Mouse (Mus musculus) spleen, adult 12 weeks (tissue): ENCODE measurements around the gene Syne2.

ENCODE experiments used
- DNase-seq: peaks from one replicate; pipeline ENCODE4 v3.0.0; 2022; ENCODE audit warnings: low spot score

Syne2 gene

DNA sequence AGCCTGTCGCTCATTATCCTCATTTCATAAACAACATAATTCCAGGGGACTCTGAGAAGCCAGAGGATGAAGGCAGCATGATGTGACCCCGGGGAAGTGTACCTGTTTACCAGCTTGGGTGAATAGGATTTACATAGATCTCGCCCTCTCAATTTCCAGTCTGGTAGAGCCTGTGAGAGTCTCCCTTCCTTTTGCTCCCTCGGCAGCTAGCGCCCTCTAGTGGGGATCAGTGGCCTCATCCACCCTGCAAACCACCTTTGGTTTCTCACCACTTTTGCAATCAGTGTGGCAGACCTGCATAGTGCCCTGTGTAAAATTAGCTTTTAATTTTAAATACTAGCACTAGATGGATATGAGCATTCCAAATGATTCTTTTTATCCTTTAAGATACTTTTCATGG, 133.4 kb downstream of the Syne2 start:
- DNase-seq = no peak

DNA sequence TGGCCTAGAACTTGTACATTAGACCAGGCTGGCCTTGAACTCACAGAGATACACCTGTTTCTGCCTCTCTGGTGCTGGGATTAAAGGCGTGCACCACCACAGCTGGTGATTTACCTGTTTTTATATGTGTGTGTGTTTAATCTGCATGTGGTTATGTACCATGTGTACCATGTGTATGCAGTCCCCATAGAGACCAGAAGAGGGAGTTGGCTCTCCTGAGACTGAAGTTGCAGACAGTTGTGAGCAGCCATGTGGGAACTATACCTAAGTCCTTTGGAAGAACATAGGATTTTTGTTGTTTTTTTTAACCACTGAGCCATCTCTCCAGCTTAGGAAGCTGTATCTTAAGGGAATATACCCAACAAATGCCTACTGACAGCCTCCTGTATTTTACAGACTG, 134.1 kb downstream of the Syne2 start:
- DNase-seq = no peak

DNA sequence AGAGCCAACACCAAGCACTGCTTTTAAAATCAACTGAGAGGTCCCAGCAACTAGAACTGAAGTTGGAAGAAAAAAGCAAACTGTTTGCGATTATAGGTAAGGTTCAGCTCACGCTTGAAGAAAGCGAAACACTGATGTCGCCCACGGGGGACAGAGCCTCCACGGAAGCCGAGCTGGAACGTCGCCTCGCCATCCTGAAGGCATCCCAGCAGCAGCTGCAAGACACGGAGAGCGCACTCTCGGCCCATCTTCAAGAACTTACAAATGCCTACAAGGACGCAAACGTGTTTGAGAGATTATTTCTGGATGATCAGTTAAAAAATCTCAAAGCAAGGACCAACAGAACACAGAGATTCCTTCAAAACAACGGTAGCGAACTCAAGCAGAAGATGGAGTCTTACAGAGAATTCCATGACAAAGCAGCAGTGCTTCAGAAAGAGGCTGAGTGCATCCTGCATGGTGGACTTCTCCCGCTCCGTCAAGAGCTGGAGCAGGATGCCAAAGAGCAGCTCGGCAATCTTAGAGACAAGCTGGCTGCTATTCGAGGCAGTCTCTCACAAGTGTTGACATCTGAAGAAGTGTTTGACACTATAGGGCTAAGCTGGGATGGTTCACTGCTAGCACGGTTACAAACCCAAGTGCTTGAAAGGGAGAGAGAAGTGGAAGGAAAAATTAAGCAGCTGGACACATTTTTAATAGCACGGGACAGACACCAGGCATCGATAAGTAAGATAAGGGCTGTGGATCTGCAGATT, 148.7 kb downstream of the Syne2 start:
- DNase-seq = no peak

DNA sequence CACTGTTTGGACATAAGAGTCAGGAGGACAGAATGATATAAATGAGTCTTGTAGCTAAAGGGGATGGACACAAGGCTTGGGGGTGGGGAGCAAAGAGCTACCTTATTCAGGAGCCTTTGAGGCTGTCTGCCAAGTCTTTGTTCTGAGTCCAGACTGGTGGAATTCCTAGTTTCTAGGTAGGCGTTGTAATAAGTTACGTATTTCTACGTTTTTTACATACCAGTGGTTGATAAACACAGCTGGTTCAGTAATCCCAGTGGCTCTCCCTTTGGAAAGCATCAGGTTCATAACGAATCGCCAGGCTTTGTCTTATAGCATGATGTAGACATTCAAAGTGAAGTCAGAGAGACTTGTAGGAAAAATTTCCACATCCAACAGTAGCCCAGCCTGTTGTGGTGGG, 161.1 kb downstream of the Syne2 start:
- no peak for DNase-seq

DNA sequence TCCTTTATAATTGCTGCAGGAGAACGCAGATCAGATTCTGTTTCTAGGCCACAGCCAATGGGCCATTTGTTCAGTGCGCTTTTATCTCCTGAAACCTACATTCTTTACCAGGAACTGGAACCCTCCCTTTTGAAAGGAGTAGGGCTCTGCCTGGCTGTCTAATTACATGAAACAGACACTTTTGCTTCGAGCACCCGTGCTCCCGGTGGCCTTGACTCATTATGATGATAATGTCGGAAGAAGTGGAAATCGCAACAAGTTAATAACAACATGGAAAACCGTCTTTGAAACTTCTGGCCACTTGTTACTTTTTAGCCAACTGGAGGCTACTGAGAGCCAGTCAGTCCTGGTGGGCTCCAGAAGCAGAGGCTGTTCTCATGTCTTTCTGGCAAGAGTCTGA, 165.4 kb downstream of the Syne2 start:
- DNase-seq = no peak

DNA sequence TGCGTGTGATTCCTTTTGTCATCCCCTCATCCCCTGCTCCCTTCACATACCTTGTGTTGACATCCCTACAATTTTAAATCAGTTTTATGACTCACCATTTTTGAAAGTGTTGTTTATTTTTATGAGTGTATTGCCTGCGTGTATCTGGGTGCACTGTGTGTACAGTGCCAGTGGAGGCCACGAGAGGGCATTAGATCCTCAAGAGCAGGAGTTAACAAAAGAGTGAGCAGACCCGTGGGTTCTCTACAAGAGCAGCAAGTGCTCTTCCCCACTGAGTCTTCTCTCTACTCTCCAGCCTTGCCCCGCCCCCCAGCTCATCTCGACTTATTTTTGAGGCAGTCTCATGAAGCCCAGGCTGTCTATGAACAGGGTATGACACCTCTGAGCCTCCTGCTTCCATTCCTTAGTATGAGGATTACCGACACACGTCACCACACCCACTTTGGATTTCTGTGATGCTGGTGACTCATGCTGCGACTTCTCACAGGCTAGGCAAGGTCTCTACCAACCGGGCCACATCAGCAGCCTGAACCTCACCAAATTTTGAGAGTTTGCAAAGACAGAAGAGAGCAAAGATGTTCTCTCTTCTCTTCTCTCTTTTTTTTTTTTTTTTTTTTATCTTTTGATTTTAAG, 174.4 kb downstream of the Syne2 start:
- no peak for DNase-seq

DNA sequence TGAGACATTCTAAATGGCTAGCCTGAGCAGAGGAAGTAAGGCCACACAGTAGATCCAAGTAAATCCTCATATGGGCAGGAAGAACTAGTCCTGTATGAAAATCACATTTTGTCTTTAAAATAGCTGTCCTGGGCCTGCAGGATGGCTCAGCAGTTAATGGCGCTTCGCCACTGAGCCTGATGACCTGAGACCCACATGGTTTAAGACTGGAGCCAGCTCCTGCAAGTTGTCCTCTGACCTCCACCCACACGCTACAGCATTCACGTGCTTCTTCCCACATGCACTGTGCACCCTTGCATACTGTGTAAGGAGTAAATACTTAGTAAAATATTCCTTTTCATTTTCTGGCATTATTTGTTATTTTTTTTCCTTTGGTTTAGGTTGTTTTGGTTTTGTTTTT, 175.0 kb downstream of the Syne2 start:
- no peak for DNase-seq

DNA sequence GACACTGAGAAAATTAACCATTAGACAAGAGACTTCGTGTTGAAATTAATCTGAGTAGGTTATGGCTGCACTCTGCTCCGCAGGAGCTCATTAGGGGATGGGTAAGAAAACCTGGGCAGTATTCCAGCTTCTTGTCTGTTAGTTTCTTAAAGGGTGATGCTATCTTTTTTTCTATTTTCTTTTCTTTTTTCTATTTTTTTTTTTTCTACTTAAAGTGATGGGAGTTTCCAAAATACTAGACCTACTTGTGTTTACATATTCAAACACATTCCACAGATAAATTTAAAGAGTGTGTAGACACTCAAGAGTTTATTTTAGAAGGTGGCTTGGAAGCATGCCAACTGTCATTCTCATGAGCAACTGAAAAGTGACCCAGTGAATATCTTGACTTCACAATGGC, 177.2 kb downstream of the Syne2 start:
- no peak for DNase-seq

DNA sequence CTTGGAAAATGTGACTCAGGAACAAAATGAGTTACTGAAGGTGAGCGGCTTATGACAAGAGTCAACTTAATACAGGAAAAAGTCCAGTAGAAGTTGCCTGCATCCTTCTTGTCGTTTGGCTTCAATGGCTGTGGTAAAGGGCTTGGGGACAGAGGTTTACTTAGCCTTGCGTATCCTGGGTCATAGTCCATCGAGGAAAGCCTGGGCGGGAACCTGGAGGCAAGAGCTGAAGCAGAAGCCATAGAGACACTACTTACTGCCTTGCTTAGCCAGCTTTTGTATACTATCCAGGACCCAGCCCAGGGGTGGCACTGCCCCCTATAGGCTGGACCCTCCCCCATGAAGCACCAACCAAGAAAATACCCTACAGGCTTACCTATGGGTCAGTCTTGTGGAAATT, 179.6 kb downstream of the Syne2 start:
- no peak for DNase-seq

DNA sequence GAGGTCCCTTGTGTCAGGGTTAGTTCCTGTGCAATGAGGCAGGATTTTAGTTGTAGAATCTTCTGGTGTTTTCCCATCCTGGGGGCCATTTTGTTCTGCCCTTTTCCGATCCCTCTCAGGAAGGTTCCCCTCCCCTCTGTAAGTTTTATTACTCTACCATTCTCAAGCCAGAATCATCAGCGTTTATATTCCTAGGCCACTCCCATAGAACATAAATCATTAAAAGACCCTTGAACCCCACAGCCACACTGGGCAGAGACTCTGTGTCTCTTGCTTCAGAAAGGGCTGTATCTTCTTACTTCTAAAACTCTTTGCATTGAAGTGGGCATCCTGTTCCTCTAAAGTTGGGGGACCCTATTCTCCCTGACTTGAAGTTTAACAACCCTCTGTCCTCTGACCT, 180.5 kb downstream of the Syne2 start:
- no peak for DNase-seq

DNA sequence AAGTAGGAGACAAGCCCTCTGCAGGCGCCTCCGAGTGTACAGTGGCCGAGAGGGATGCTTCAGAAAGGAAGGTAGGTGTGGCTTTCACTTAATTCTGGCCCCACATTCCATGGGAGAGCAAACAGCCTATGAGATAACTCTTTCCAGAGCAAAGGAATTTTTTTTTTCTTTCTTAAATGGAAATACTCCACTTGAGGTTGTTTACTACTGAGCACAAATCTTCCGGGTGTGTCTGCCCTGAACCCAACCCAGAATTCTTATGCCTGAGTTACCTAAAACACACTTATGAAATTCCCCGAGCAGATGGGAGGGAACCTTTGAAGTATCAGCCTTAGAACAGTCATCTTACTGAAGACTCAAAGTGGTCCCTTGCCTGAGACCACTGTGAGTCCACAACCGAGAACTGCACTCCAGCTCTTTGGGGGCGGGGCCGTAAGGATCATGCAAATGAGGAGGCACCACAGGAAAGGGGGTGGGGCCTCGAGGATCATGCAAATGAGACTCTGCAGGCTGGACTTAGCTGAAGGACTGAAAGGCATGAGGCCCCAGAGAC, 186.8 kb downstream of the Syne2 start:
- DNase-seq = no peak

DNA sequence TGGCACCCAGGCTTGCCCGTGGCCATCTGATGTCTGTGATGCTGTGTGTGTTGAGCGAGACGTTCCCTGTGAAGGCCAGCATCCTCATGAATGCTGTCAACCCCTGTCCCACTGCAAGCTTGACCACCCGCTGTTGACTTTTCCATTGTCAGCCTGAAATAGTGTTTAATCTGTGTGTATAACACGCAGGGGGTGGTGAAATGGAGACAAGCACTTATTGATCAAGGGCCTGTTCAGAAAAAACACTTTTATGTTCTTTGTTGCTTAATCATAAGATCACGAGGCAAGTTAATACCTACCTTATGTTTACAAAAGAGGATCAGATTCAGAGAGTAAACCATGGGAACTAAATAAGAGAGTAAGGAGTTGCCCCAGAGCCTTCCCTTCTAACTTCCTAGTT, 191.1 kb downstream of the Syne2 start:
- DNase-seq = no peak

DNA sequence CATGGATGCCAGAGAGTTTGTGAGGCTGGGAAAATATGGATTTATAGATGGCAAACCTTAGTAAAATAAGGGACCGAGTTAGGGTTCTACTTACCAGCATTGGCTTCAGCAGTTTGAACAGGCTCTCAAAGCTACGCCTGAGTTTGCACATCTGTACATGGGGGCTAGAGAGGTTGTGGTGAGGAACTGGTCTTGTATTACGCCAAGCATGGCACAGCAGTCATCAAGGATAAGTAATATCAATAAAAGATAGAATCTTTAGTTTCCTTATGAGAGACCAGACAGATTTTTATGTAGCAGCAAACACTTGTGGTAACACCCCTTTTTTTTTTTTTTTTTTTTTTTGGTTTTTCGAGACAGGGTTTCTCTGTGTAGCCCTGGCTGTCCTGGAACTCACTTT, 194.9 kb downstream of the Syne2 start:
- no peak for DNase-seq

DNA sequence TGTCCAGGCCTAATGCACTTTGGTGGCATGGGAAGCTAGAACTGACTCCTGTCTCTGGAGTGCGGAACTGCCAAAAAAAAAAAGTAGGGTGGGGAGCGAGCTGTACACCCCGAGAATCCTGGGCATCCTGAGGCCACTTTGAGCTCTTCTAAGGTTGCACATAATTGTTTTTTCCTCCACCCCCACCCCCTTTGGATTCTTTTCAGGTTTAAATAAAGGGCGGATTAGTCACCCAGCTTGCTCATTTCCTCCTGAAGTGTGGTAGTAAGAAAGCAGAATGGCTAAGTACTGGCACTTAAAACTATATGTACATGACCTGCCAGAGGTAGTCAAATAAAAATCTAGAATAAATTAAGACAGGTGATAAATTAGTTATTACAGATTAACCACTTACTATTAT, 195.5 kb downstream of the Syne2 start:
- DNase-seq = no peak

DNA sequence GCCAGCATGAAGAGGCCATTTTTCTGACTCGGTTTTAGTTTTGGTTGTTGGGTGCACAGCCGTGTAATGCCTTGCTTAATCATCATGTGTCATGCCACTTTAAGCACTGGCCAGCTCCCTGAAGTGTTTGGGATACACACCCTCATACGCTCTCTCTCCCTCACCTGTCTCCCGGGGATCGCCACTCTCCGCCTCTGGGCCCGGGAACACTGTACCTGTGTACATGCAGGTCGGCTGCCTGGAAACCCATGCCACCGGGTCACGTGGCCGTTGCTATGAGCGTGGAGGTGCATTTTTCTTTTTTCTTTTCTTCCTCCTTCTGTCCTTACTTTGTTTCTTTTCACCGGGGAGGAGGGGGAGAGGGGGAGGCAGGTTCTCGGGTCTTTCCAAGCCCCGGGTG, 197.1 kb downstream of the Syne2 start:
- DNase-seq = no peak

DNA sequence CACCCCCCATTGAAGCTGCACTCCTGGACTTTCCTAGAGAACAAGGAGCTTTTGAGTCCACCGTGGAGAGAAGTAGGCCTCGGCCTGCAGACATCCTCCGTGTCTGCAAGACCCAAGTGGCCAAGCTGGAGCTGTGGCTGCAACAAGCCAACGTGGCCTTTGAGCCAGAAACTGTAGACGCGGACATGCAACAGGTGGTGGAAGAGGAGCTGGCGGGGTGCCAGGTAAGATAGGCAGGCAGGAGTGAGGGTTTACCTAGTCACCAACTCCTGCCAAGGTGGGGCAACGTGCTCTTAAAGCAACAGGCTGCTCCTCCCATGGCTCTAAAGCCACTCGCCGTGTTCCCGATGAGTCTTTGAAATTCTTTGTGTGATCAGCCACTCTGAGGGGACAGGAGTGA, 197.6 kb downstream of the Syne2 start:
- DNase-seq = no peak

DNA sequence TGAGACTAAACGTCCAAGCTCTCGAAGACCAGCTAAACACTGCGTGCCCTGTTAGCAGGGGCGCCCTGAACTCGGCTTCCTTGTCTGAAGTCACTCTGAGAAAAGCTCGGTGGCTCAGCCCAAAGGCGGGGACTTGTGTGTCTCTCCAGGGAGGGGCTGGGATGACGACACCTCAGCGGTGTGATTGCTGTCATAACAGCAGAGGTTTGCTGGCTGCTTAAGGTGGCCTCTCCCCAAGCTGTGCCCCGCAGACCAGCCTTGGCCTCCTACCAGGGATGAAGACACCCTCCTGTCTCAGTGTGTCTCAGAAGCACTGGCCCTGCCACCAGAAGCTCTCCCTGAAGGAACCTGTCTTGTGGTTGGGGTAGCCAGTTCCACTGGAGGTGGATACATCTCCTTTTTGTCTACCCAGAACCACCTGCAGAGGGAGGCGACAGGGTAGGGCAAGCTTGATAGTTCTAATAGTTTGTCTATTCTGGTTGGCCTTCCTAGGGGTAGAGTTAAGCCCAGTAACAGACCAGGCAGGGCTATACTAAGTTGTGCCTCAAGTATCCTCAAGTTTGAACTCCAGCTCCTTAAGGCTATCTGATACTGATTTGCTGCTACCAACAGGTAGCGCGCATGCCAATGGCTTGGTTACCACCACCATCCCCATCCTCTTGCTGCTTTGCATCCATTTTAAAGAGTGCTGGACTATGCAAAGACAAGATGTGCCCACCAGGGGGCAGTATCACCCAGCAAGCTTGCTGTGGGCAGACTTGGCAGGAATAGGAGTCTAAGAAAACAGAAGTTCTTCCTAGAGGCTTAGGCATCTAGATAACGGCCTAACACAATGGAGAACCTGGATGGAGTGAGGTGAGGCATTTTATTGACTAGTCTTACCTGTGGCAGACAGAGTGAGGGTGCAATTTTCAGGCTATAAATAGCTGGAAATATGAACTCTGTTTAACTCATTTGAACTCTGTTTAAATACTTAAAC, 198.5 kb downstream of the Syne2 start:
- peak; percentile 50 for DNase-seq

DNA sequence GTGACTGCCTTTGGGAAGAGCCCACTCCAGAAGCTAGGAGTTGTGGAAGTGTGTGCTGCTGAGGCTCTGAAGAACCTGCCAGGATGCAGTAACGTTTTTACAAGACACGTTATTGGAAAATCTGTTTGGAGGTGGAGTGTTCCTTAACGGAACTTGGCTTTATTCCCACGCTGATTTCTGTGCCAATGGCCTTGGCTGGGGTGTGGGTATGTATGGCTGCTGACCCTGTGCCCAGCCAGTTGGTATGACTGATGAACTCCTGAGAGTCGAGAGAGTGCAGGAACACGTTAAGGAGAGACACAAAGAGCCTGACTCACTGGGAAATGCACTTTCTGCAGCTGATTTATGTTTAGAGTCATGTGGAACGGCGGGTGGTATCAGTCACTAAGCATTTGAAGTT, 200.7 kb downstream of the Syne2 start:
- no peak for DNase-seq

DNA sequence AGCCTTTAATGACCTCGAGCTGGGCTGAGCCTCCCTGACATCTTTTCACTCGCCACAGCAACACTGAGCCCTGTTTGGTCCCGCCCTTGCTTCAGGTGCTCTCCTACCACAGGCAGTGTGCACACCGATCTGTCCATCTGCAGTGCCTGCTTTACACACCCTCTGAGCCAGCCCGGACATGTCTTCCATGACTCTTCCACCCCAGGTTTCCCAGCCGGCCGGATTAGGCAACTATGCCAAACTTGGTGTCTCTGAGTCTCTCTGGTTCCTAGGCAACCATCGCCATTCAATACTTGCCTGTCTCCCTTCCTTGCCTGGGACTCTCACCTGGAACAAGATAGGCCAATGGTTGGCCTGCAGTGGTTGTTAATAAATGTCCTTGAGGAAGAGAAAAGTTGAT, 224.4 kb downstream of the Syne2 start:
- no peak for DNase-seq

DNA sequence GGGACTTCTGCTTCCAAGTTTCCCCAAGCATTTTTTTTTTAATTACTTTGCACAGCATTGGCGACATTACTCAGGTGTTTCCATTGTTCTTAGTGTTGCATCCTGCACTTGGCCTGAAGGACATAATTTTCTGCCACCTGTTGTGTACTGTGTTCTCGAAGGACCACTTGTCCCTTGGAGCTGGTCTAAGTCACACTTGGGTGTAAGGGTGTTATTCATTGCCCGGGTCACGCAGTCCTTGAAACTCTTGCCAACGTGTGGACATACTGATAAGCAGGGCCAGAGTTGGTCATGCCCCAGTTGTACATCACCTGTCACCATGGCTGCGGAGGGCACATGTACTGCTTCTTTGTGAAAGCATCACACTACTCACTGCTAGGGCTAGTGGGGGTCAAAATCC, 228.6 kb downstream of the Syne2 start:
- DNase-seq = no peak

DNA sequence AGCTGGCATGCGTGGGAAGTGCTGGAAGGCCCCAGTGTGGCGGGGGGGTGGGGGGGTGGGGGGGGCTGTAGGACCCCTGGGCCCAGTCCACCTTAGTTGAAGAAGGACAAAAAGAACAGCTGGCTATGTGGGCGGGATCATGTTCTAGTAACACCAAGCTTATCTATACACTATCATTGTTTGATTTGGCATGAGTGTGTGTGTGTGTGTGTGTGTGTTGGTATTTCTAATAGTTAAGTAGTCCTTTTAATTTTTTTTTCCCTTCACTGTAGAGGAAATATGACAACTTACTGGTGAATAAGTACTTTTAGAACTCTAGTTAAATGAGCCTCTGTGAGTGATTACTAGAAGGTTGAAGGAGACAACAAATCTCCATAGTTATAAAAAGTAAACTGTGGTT, 230.0 kb downstream of the Syne2 start:
- DNase-seq = no peak

DNA sequence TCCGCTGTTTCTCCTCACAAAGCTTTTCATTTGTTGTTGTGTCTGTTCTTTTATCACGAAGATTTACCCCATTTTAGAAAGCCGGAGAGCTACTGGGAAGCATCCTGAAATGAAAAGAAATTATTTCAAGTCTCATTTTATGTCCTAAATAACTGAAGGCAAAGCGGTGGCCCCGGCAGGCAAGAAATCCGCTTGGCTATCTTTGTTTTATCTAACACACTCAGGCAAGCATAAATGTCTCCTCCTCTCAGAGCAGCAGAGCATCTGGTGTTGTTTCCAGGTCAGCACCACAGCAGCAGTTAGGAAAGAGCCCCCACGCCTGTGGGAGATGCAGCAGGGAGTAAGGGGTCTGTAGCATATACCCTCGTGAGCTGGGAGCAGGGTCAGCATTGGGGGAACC, 230.7 kb downstream of the Syne2 start:
- no peak for DNase-seq

DNA sequence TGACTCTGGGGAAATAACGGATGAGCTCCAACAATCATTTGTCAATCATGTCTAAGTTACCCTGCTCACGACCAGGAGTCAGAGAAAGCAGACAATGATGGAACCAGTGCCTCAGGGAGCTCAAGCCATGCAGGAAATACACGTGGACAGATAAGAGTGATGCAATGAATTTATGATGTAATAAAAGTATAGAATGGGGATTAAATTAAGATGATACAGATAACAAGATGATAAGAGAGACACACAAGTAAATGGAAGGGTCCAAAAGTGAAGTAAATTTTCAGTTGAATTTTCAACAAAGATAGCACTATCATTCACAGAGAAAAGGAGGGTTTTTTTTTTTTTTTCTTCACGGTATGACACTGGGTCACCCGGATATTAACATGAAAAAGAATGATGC, 231.4 kb downstream of the Syne2 start:
- no peak for DNase-seq
